Mouse (Mus musculus): ENCODE results near the gene Ccdc125.

GRCm38 (mm10) chr13:100724051-100724754 is 54.7 kb downstream of the Ccdc125 start:
- no peak for TF ChIP-seq GATA1 (IDR thresholded peaks at IDR 0.05; ENCODE audit: borderline replicate concordance, low read length)
- TF ChIP-seq FLI1 (IDR thresholded peaks at IDR 0.05; ENCODE audit: low read length): no peak
